Mouse (Mus musculus) hindbrain, embryonic 15.5 days (tissue): Measurements from ENCODE around the gene Tln2. TPM values are rescaled to one million over a fixed set of nuclear protein-coding genes. Genes with fewer than 3 reads are reported as not detected.

Experiments used
- ATAC-seq: fragments of 200-750 bp; cut with Nextera tagmentation; 2 replicates; pipeline ENCODE4 v1.8.0; 2017; ENCODE audit warnings: low read depth, moderate number of reproducible peaks, moderate TSS enrichment; ENCODE audit not compliant: low FRiP score
- H3K27ac ChIP-seq: fragments of 300-500 bp; sonication (generic); replicated peaks from 2 replicates; pipeline ENCODE4 v1.5.1; 2015; ENCODE audit warnings: mild to moderate bottlenecking, inconsistent platforms
- H3K27me3 ChIP-seq: fragments of 300-500 bp; sonication (generic); 2 replicates; pipeline ENCODE4 v1.6.1; 2015; ENCODE audit warnings: control low read depth, inconsistent platforms
- H3K36me3 ChIP-seq: fragments of 300-500 bp; sonication (generic); 2 replicates; pipeline ENCODE4 v1.6.1; 2015; ENCODE audit warnings: control low read depth, inconsistent platforms
- H3K4me1 ChIP-seq: fragments of 300-500 bp; sonication (generic); replicated peaks from 2 replicates; pipeline ENCODE4 v1.6.1; 2015; ENCODE audit warnings: control low read depth, inconsistent platforms
- H3K4me2 ChIP-seq: fragments of 300-500 bp; sonication (generic); 2 replicates; pipeline ENCODE4 v1.6.1; 2015; ENCODE audit warnings: moderate library complexity, mild to moderate bottlenecking, inconsistent platforms
- H3K4me3 ChIP-seq: fragments of 300-500 bp; sonication (generic); 2 replicates; pipeline ENCODE4 v1.5.1; 2015; ENCODE audit warnings: mild to moderate bottlenecking, inconsistent platforms
- H3K9ac ChIP-seq: fragments of 300-500 bp; sonication (generic); 2 replicates; pipeline ENCODE4 v1.6.1; 2015; ENCODE audit warnings: inconsistent platforms
- H3K9me3 ChIP-seq: fragments of 300-500 bp; sonication (generic); 2 replicates; pipeline ENCODE4 v1.6.1; 2016; ENCODE audit warnings: control low read depth, inconsistent platforms
- WGBS: fragments of 180-500 bp; shearing (Covaris S2); methylation state at CpG from one replicate; pipeline ENCODE4 v1.1.7; 2015; 5-methylcytosine and 5-hydroxymethylcytosine counted together
- polyA plus RNA-seq: library from polyadenylated mRNA; unstranded; fragments of >200 nt; fragmentation: Nextera tagmentation; extraction: Ambion mirVana; gene quantifications from 2 replicates; pipeline ENCODE4 v1.2.1, GENCODE M21; 2015

Tln2 gene
- polyA plus RNA-seq, 1 experiment from 2014 or later: 32.6 TPM

- H3K9me3 ChIP-seq: no peaks in the 10 kb centered on the region
- no peak overlapping the region for H3K4me3 ChIP-seq
- H3K27me3 ChIP-seq: no peaks in the 10 kb centered on the region
- no peak overlapping the region for H3K27ac ChIP-seq
- ATAC-seq: no peak
- no peak overlapping the region for H3K9ac ChIP-seq
- 77% methylated on average over 6 of the region's 6 CpGs for WGBS
- H3K36me3 ChIP-seq: no peaks in the 10 kb centered on the region
- no peak overlapping the region for H3K4me2 ChIP-seq
- no peaks in the 10 kb centered on the region for H3K4me1 ChIP-seq
These were observed 237.6 kb downstream of the Tln2 start for GRCm38 (mm10) chr9:67321886-67322285.

GRCm38 (mm10) chr9:67315356-67315755 is 244.1 kb downstream of the Tln2 start:
- WGBS: 18% methylated on average over 2 of the region's 3 CpGs
- Histone ChIP-seq H3K4me1 (no peaks in the 10 kb centered on the region), H3K4me2 (no peak overlapping the region), H3K27me3 (no peaks in the 10 kb centered on the region), H3K9me3 (no peaks in the 10 kb centered on the region), H3K27ac (no peak overlapping the region), H3K36me3 (peaks cover 5% of the 10 kb centered on the region), H3K4me3 (no peak overlapping the region), H3K9ac (no peak overlapping the region)
- ATAC-seq: no peak

- H3K4me3 ChIP-seq: no peak overlapping the region
- 0 out of 2 replicates have a peak, but pooled peaks cover 5% of the 10 kb centered on the region for H3K36me3 ChIP-seq
- H3K27ac ChIP-seq: no peak overlapping the region
- ATAC-seq: no peak
- H3K9me3 ChIP-seq: no peaks in the 10 kb centered on the region
- H3K27me3 ChIP-seq: no peaks in the 10 kb centered on the region
- no peaks in the 10 kb centered on the region for H3K4me1 ChIP-seq
- WGBS: 80% methylated on average over 6 of the region's 6 CpGs
- no peak overlapping the region for H3K4me2 ChIP-seq
- H3K9ac ChIP-seq: no peak overlapping the region
These were observed 254.5 kb downstream of the Tln2 start for GRCm38 (mm10) chr9:67304992-67305391.

GRCm38 (mm10) chr9:67303986-67304385 is 255.5 kb downstream of the Tln2 start:
- Histone ChIP-seq H3K27ac (no peak overlapping the region), H3K4me2 (no peak overlapping the region), H3K9ac (no peak overlapping the region), H3K4me3 (no peak overlapping the region), H3K9me3 (no peaks in the 10 kb centered on the region), H3K27me3 (no peaks in the 10 kb centered on the region), H3K4me1 (no peaks in the 10 kb centered on the region), H3K36me3 (0 out of 2 replicates have a peak, but pooled peaks cover 5% of the 10 kb centered on the region)
- no peak for ATAC-seq

- H3K27me3 ChIP-seq: no peaks in the 10 kb centered on the region
- no peak overlapping the region for H3K9ac ChIP-seq
- ATAC-seq: no peak
- H3K4me1 ChIP-seq: no peaks in the 10 kb centered on the region
- 0 out of 2 replicates have a peak, but pooled peaks cover 5% of the 10 kb centered on the region for H3K36me3 ChIP-seq
- no peak overlapping the region for H3K27ac ChIP-seq
- H3K4me2 ChIP-seq: no peak overlapping the region
- H3K4me3 ChIP-seq: no peak overlapping the region
- H3K9me3 ChIP-seq: no peaks in the 10 kb centered on the region
These were observed 256.5 kb downstream of the Tln2 start for GRCm38 (mm10) chr9:67303038-67303437.

GRCm38 (mm10) chr9:67302386-67302989 is 257.0 kb downstream of the Tln2 start:
- no peak for ATAC-seq
- 0 out of 2 replicates have a peak, but pooled peaks cover 5% of the 10 kb centered on the region for H3K36me3 ChIP-seq
- H3K9me3 ChIP-seq: no peaks in the 10 kb centered on the region
- no peaks in the 10 kb centered on the region for H3K27me3 ChIP-seq
- no peak overlapping the region for H3K9ac ChIP-seq
- H3K4me1 ChIP-seq: no peaks in the 10 kb centered on the region
- H3K4me3 ChIP-seq: no peak overlapping the region
- no peak overlapping the region for H3K27ac ChIP-seq
- WGBS: 94% methylated on average over 10 of the region's 10 CpGs
- no peak overlapping the region for H3K4me2 ChIP-seq

GRCm38 (mm10) chr9:67301571-67301970 is 257.9 kb downstream of the Tln2 start:
- no peak overlapping the region for H3K9ac ChIP-seq
- H3K27ac ChIP-seq: no peak overlapping the region
- 95% methylated on average over 2 of the region's 2 CpGs for WGBS

GRCm38 (mm10) chr9:67300769-67301168 is 258.7 kb downstream of the Tln2 start:
- no peaks in the 10 kb centered on the region; the same call in 1 of the 2 replicates for H3K36me3 ChIP-seq
- H3K4me2 ChIP-seq: no peak overlapping the region
- no peak for ATAC-seq
- no peak overlapping the region for H3K4me3 ChIP-seq
- 77% methylated on average over 5 of the region's 5 CpGs for WGBS
- no peak overlapping the region for H3K9ac ChIP-seq
- H3K27me3 ChIP-seq: no peaks in the 10 kb centered on the region
- no peaks in the 10 kb centered on the region for H3K9me3 ChIP-seq
- no peaks in the 10 kb centered on the region for H3K4me1 ChIP-seq
- H3K27ac ChIP-seq: no peak overlapping the region

More at GRCm38 (mm10) chr9:67301571-67301970, 257.9 kb downstream of the Tln2 start:
- Histone ChIP-seq H3K36me3 (0 out of 2 replicates have a peak, but pooled peaks cover 5% of the 10 kb centered on the region), H3K4me2 (no peak overlapping the region), H3K27me3 (no peaks in the 10 kb centered on the region), H3K4me1 (no peaks in the 10 kb centered on the region), H3K9me3 (no peaks in the 10 kb centered on the region), H3K4me3 (no peak overlapping the region)
- no peak for ATAC-seq

GRCm38 (mm10) chr9:67300346-67300745 is 259.2 kb downstream of the Tln2 start:
- 39% methylated on average over 3 of the region's 3 CpGs for WGBS
- H3K27ac ChIP-seq: 0 out of 2 replicates have a peak overlapping the region, but pooled peaks have one; percentile 4
- H3K27me3 ChIP-seq: no peaks in the 10 kb centered on the region
- H3K36me3 ChIP-seq: peaks cover 3% of the 10 kb centered on the region; the same call in 1 of the 2 replicates
- H3K4me3 ChIP-seq: no peak overlapping the region
- ATAC-seq: no peak
- no peak overlapping the region for H3K4me2 ChIP-seq
- H3K9me3 ChIP-seq: no peaks in the 10 kb centered on the region
- H3K9ac ChIP-seq: no peak overlapping the region
- H3K4me1 ChIP-seq: no peaks in the 10 kb centered on the region

- H3K27me3 ChIP-seq: no peaks in the 10 kb centered on the region
- H3K4me3 ChIP-seq: no peak overlapping the region
- no peak overlapping the region for H3K9ac ChIP-seq
- H3K27ac ChIP-seq: no peak overlapping the region
- no peaks in the 10 kb centered on the region for H3K9me3 ChIP-seq
- peaks cover 6% of the 10 kb centered on the region; the same call in 1 of the 2 replicates for H3K36me3 ChIP-seq
- H3K4me1 ChIP-seq: no peaks in the 10 kb centered on the region
- no peak for ATAC-seq
- 79% methylated on average over 6 of the region's 6 CpGs for WGBS
- no peak overlapping the region for H3K4me2 ChIP-seq
These were observed 260.3 kb downstream of the Tln2 start for GRCm38 (mm10) chr9:67299164-67299563.

- H3K4me1 ChIP-seq: no peaks in the 10 kb centered on the region
- no peak overlapping the region for H3K27ac ChIP-seq
- no peaks in the 10 kb centered on the region for H3K27me3 ChIP-seq
- H3K4me2 ChIP-seq: no peak overlapping the region
- H3K9me3 ChIP-seq: no peaks in the 10 kb centered on the region
- 71% methylated on average over 6 of the region's 6 CpGs for WGBS
- no peak for ATAC-seq
- H3K9ac ChIP-seq: no peak overlapping the region
- peaks cover 6% of the 10 kb centered on the region; the same call in 1 of the 2 replicates for H3K36me3 ChIP-seq
- H3K4me3 ChIP-seq: no peak overlapping the region
These were observed 262.1 kb downstream of the Tln2 start for GRCm38 (mm10) chr9:67297236-67297889.

GRCm38 (mm10) chr9:67287457-67287856 is 272.0 kb downstream of the Tln2 start:
- Histone ChIP-seq H3K27ac (no peak overlapping the region), H3K9me3 (no peaks in the 10 kb centered on the region), H3K27me3 (no peaks in the 10 kb centered on the region), H3K4me3 (no peak overlapping the region), H3K36me3 (no peaks in the 10 kb centered on the region), H3K4me2 (no peak overlapping the region), H3K9ac (no peak overlapping the region), H3K4me1 (no peaks in the 10 kb centered on the region)
- WGBS: 70% methylated on average over 4 of the region's 4 CpGs
- no peak for ATAC-seq
